Mouse (Mus musculus) CD4-positive, CD25-positive, alpha-beta regulatory T cell, adult 4 months (primary cell): ENCODE measurements around the gene Clec16a. TPM values are rescaled to one million over a fixed set of nuclear protein-coding genes. Genes with fewer than 3 reads are reported as not detected.
A peak's percentile ranks its signal among the peaks of the same experiment; 100 is the strongest.

ENCODE experiments used
- ATAC-seq: one replicate; pipeline ENCODE4 v1.8.0; 2017
- polyA plus RNA-seq, 2 experiments: library from polyadenylated mRNA; unstranded; fragments of 100-300 nt; shearing (Covaris generic); gene quantifications; one replicate each; pipeline ENCODE4 v1.2.1; 2017

Clec16a gene
- polyA plus RNA-seq, 2 experiments from 2014 or later: 8.4 to 8.7 TPM

GRCm38 (mm10) chr16:10651804-10652203 is 106.7 kb downstream of the Clec16a start:
- no peak for ATAC-seq

GRCm38 (mm10) chr16:10652935-10653334 is 107.8 kb downstream of the Clec16a start:
- ATAC-seq: no peak

GRCm38 (mm10) chr16:10655236-10655635 is 110.1 kb downstream of the Clec16a start:
- ATAC-seq: peak; percentile 27

- ATAC-seq: no peak
Observed at GRCm38 (mm10) chr16:10655926-10656325, 110.8 kb downstream of the Clec16a start.

- peak; percentile 65 for ATAC-seq
Observed at GRCm38 (mm10) chr16:10656461-10656860, 111.3 kb downstream of the Clec16a start.

- ATAC-seq: no peak
Observed at GRCm38 (mm10) chr16:10656939-10657338, 111.8 kb downstream of the Clec16a start.

GRCm38 (mm10) chr16:10659211-10659610 is 114.1 kb downstream of the Clec16a start:
- no peak for ATAC-seq

- ATAC-seq: no peak
Observed at GRCm38 (mm10) chr16:10660526-10660925, 115.4 kb downstream of the Clec16a start.

GRCm38 (mm10) chr16:10661385-10661784 is 116.2 kb downstream of the Clec16a start:
- ATAC-seq: no peak

GRCm38 (mm10) chr16:10663890-10664731 is 119.0 kb downstream of the Clec16a start:
- ATAC-seq: no peak

- peak; percentile 71 for ATAC-seq
Observed at GRCm38 (mm10) chr16:10664921-10665894, 120.1 kb downstream of the Clec16a start.

GRCm38 (mm10) chr16:10666766-10667165 is 121.6 kb downstream of the Clec16a start:
- ATAC-seq: no peak

GRCm38 (mm10) chr16:10668453-10668852 is 123.3 kb downstream of the Clec16a start:
- ATAC-seq: peak; percentile 11

GRCm38 (mm10) chr16:10668991-10669703 is 124.0 kb downstream of the Clec16a start:
- peak; percentile 50 for ATAC-seq

- no peak for ATAC-seq
Observed at GRCm38 (mm10) chr16:10669936-10670335, 124.8 kb downstream of the Clec16a start.

- ATAC-seq: peak; percentile 41
Observed at GRCm38 (mm10) chr16:10672490-10672889, 127.4 kb downstream of the Clec16a start.

GRCm38 (mm10) chr16:10674020-10674419 is 128.9 kb downstream of the Clec16a start:
- ATAC-seq: no peak

- ATAC-seq: no peak
Observed at GRCm38 (mm10) chr16:10674957-10675356, 129.8 kb downstream of the Clec16a start.

- no peak for ATAC-seq
Observed at GRCm38 (mm10) chr16:10675612-10676011, 130.5 kb downstream of the Clec16a start.

GRCm38 (mm10) chr16:10676461-10677066 is 131.4 kb downstream of the Clec16a start:
- peak; percentile 53 for ATAC-seq

- ATAC-seq: no peak
Observed at GRCm38 (mm10) chr16:10682521-10682920, 137.4 kb downstream of the Clec16a start.
